Mouse (Mus musculus): Measurements from ENCODE around the gene Gm10061. TPM values are rescaled to one million over a fixed set of nuclear protein-coding genes. Genes with fewer than 3 reads are reported as not detected.
"Not testable (repeated sequence)": the region's sequence is repeated elsewhere in the genome, so short reads cannot be mapped to it uniquely, and the experiment has no call there.

Gene Gm10061
- not detected for total RNA-seq (2021)
- not detected in 2 replicates for polyA plus RNA-seq (2012; rRNA removed)
- long read RNA-seq, result 0 reads

DNA sequence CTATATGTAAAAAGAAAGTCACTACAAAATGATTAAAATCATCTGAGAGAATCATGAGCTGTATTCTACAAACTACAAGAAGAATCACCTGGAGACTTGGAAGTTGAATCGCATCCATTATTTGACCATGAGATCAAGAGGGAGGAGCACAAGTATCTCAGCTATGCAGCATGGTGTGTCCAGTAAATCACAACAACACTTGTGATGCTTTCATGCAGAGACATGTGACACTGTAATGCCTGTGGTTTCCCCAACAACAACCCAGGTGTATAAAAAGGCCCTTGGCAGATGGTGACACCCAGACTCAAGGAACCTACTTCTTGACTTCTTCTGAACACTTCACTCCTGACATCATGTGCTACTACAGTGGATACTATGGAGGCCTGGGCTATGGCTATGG lies at the start of gene Gm10061:
Gm10061 (plus strand) TSS at position 301 of the 400 bp plus-strand sequence.
- intact Hi-C loops (cut with DNase I), result no loop called here
- H3K36me3 ChIP-seq (ENCODE audit: control insufficient read depth, insufficient read depth, low read length), result no peaks in the 10 kb centered on the region
- TF ChIP-seq POLR2A (IDR thresholded peaks at IDR 0.05; ENCODE audit: insufficient read depth, low read depth, low read length) (no peak), EP300 (IDR thresholded peaks at IDR 0.05; ENCODE audit: insufficient read depth, low read depth, low read length) (no peak), CTCF (IDR thresholded peaks at IDR 0.05) (no peak)
- whole genome bisulfite sequencing, result 100% methylated on average over 1 of the region's 1 CpGs
- H3K4me1 ChIP-seq (ENCODE audit: control insufficient read depth, insufficient read depth, low read length), result no peaks in the 10 kb centered on the region
- H3K79me2 ChIP-seq (replicated peaks; ENCODE audit: control insufficient read depth, insufficient read depth, low read length), result no peaks in the 10 kb centered on the region
- H3K9ac ChIP-seq (ENCODE audit: low read depth, low read length), result no peak within 1 kb of the TSS
- no peak for DNase-seq
- H3K27me3 ChIP-seq (ENCODE audit: control insufficient read depth, insufficient read depth, low read length), result no peaks in the 10 kb centered on the region
- H3K4me3 ChIP-seq, result no peak within 1 kb of the TSS
- H3K27ac ChIP-seq, result no peak within 1 kb of the TSS

DNA sequence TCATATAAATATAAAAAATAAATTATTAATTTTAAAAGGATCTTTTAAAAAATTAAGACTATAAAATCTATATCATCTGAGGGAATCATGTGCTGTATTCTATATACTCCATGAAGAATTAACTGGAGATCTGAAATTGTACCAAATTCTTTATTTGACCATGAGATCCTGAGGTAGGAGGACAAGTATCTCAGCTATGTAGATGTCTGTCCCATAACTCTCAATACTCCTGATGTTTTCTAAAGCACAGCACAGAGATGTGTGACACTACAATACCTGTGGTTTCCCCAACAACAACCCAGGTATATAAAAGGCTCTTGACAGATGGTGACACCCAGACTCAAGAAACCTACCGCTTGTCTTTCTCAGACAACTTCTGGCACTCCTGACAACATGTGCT lies 10.3 kb upstream of the Gm10061 start, which contains the start of gene Gm6358:
Gm6358 (plus strand) TSS at position 301 of the 400 bp plus-strand sequence.
- H3K9ac ChIP-seq (ENCODE audit: low read depth, low read length), result no peak within 1 kb of the TSS
- intact Hi-C loops (cut with DNase I), result no loop called here
- H3K4me3 ChIP-seq, result no peak within 1 kb of the TSS
- WGBS, result 87% methylated on average over 1 of the region's 1 CpGs
- no peak for TF ChIP-seq EP300 (IDR thresholded peaks at IDR 0.05; ENCODE audit: insufficient read depth, low read depth, low read length)
- no peak for TF ChIP-seq CTCF (IDR thresholded peaks at IDR 0.05)
- no peak for DNase-seq
- no peak within 1 kb of the TSS for H3K27ac ChIP-seq
- H3K27me3 ChIP-seq (ENCODE audit: control insufficient read depth, insufficient read depth, low read length), result no peaks in the 10 kb centered on the region
- H3K79me2 ChIP-seq (replicated peaks; ENCODE audit: control insufficient read depth, insufficient read depth, low read length), result no peaks in the 10 kb centered on the region
- no peaks in the 10 kb centered on the region for H3K4me1 ChIP-seq (ENCODE audit: control insufficient read depth, insufficient read depth, low read length)
- H3K36me3 ChIP-seq (ENCODE audit: control insufficient read depth, insufficient read depth, low read length), result no peaks in the 10 kb centered on the region

DNA sequence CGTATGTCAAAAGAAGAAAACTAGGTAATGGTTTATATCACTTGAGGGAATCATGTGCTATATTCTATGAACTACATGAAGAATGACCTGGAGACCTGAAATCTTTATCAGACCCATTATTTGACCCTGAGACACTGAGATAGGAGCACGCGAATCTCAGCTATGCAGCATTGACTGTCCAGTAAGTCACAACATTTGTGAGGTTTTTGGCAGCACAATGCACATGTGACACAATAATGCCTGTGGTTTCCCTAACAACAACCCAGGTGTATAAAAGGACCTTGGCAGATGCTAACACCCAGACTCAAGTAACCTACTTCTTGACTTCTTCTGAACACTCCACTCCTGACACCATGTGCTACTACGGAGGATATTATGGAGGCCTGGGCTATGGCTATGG lies 6.8 kb downstream of the Gm10061 start, which contains the start of gene Gm9789:
Gm9789 (plus strand) TSS at position 301 of the 400 bp plus-strand sequence.
- WGBS, result 70% methylated on average over 4 of the region's 4 CpGs
- intact Hi-C loops (cut with DNase I), result no loop called here
- Histone ChIP-seq H3K4me1 (ENCODE audit: control insufficient read depth, insufficient read depth, low read length) (no peaks in the 10 kb centered on the region), H3K27me3 (ENCODE audit: control insufficient read depth, insufficient read depth, low read length) (no peaks in the 10 kb centered on the region), H3K4me3 (no peak within 1 kb of the TSS), H3K9ac (ENCODE audit: low read depth, low read length) (no peak within 1 kb of the TSS), H3K27ac (no peak within 1 kb of the TSS), H3K36me3 (ENCODE audit: control insufficient read depth, insufficient read depth, low read length) (no peaks in the 10 kb centered on the region), H3K79me2 (replicated peaks; ENCODE audit: control insufficient read depth, insufficient read depth, low read length) (no peaks in the 10 kb centered on the region)
- no peak for DNase-seq
- TF ChIP-seq CTCF (IDR thresholded peaks at IDR 0.05) (no peak), EP300 (IDR thresholded peaks at IDR 0.05; ENCODE audit: insufficient read depth, low read depth, low read length) (no peak), POLR2A (IDR thresholded peaks at IDR 0.05; ENCODE audit: insufficient read depth, low read depth, low read length) (no peak)

DNA sequence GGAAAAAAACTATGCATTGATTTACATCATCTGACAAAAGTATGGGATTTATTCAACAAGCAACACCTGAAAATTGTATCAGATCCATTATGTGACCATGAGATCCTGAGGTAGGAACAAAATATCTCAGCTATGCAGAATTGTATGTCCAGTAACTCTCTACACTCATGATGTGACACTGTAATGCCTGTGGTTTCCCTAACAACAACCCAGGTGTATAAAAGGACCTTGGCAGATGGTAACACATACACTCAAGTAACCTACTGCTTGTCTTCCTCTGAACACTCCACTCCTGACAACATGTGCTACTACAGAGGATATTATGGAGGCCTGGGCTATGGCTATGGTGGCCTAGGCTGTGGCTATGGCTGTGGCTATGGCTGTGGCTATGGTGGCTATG lies 18.3 kb downstream of the Gm10061 start, which contains the start of gene Gm7735:
Gm7735 (plus strand) TSS at position 301 of the 400 bp plus-strand sequence.
- H3K4me3 ChIP-seq; intact Hi-C loops (cut with DNase I); DNase-seq; H3K36me3 ChIP-seq (ENCODE audit: control insufficient read depth, insufficient read depth, low read length); H3K27ac ChIP-seq; H3K9ac ChIP-seq (ENCODE audit: low read depth, low read length); H3K27me3 ChIP-seq (ENCODE audit: control insufficient read depth, insufficient read depth, low read length); H3K79me2 ChIP-seq (replicated peaks; ENCODE audit: control insufficient read depth, insufficient read depth, low read length); H3K4me1 ChIP-seq (ENCODE audit: control insufficient read depth, insufficient read depth, low read length): not testable (repeated sequence)

DNA sequence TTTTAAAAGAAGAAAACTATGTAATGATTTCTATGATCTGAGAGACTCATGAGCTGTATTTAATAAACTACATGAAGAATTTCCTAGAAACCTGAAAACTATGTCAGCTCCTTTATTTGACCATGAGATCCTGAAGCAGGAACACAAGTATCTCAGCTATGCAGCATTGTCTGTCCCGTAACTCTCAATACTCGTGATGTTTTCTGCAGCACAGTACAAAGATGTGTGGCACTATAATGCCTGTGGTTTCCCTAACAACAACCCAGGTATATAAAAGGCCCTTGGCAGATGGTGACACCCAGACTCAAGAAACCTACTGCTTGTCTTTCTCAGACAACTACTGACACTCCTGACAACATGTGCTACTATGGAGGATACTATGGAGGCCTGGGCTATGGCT lies 23.5 kb downstream of the Gm10061 start, which contains the start of gene 1110057P08Rik:
1110057P08Rik (plus strand) TSS at position 301 of the 400 bp plus-strand sequence.
- H3K4me3 ChIP-seq, result no peak within 1 kb of the TSS
- no peaks in the 10 kb centered on the region for H3K27me3 ChIP-seq (ENCODE audit: control insufficient read depth, insufficient read depth, low read length)
- no peaks in the 10 kb centered on the region for H3K4me1 ChIP-seq (ENCODE audit: control insufficient read depth, insufficient read depth, low read length)
- no peaks in the 10 kb centered on the region for H3K36me3 ChIP-seq (ENCODE audit: control insufficient read depth, insufficient read depth, low read length)
- intact Hi-C loops (cut with DNase I), result no loop called here
- WGBS, result 62% methylated on average over 2 of the region's 2 CpGs
- H3K79me2 ChIP-seq (replicated peaks; ENCODE audit: control insufficient read depth, insufficient read depth, low read length), result no peaks in the 10 kb centered on the region
- H3K9ac ChIP-seq (ENCODE audit: low read depth, low read length), result no peak within 1 kb of the TSS
- TF ChIP-seq CTCF (IDR thresholded peaks at IDR 0.05) (no peak), POLR2A (IDR thresholded peaks at IDR 0.05; ENCODE audit: insufficient read depth, low read depth, low read length) (no peak), EP300 (IDR thresholded peaks at IDR 0.05; ENCODE audit: insufficient read depth, low read depth, low read length) (no peak)
- no peak for DNase-seq
- H3K27ac ChIP-seq, result no peak within 1 kb of the TSS

DNA sequence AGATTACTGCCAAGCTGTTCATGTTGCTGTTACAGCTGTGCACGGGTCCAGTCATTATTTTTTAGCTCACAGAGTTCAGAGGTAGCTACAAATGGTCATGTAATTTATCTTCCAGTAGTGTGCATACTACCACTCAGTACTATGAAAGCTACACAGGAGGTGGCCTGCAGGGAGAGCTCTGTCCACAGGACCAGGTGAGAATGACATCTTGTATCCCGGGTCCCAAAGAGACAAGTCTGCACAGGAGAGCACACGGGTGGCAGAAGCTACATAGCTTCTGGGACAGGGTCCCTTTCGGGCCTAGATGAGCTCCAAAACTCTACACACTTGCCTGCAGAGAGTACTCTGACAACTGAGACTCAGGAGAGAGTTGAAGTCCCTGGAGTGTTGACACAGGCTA lies 37.7 kb downstream of the Gm10061 start:
- 65% methylated on average over 4 of the region's 4 CpGs for WGBS
- no peak for TF ChIP-seq EP300 (IDR thresholded peaks at IDR 0.05; ENCODE audit: insufficient read depth, low read depth, low read length)
- no peak for TF ChIP-seq POLR2A (IDR thresholded peaks at IDR 0.05; ENCODE audit: insufficient read depth, low read depth, low read length)
- TF ChIP-seq CTCF (IDR thresholded peaks at IDR 0.05), result no peak
- Histone ChIP-seq H3K4me1 (ENCODE audit: control insufficient read depth, insufficient read depth, low read length) (no peaks in the 10 kb centered on the region), H3K9ac (ENCODE audit: low read depth, low read length) (no peak overlapping the region), H3K36me3 (ENCODE audit: control insufficient read depth, insufficient read depth, low read length) (no peaks in the 10 kb centered on the region), H3K4me3 (no peak overlapping the region), H3K27ac (no peak overlapping the region), H3K27me3 (ENCODE audit: control insufficient read depth, insufficient read depth, low read length) (no peaks in the 10 kb centered on the region), H3K79me2 (replicated peaks; ENCODE audit: control insufficient read depth, insufficient read depth, low read length) (no peaks in the 10 kb centered on the region)
- DNase-seq, result no peak
- intact Hi-C loops (cut with DNase I), result no loop called here

Other genes with a start within 250 kb of the Gm10061 start
- gene Krtap19-9b, start 218.8 kb upstream of the Gm10061 start, total RNA-seq (2021), result not detected
- not detected in 2 replicates for gene Krtap19-9b, start 218.8 kb upstream of the Gm10061 start, polyA plus RNA-seq (2012; rRNA removed)
- gene Krtap16-3, start 188.2 kb upstream of the Gm10061 start, total RNA-seq (2021), result not detected
- not detected in 2 replicates for gene Krtap16-3, start 188.2 kb upstream of the Gm10061 start, polyA plus RNA-seq (2012; rRNA removed)
- gene Krtap22-2, start 140.3 kb upstream of the Gm10061 start, total RNA-seq (2021), result not detected
- gene Krtap22-2, start 140.3 kb upstream of the Gm10061 start, polyA plus RNA-seq (2012; rRNA removed), result not detected in 2 replicates
- gene Gm10229, start 135.8 kb upstream of the Gm10061 start, total RNA-seq (2021), result not detected
- gene Gm10229, start 135.8 kb upstream of the Gm10061 start, polyA plus RNA-seq (2012; rRNA removed), result not detected in 2 replicates
- not detected for gene Krtap6-1, start 119.4 kb upstream of the Gm10061 start, total RNA-seq (2021)
- gene Krtap6-1, start 119.4 kb upstream of the Gm10061 start, polyA plus RNA-seq (2012; rRNA removed), result not detected in 2 replicates
- not detected for gene Gm10228, start 109.6 kb upstream of the Gm10061 start, total RNA-seq (2021)
- not detected in 2 replicates for gene Gm10228, start 109.6 kb upstream of the Gm10061 start, polyA plus RNA-seq (2012; rRNA removed)
- gene Krtap6-5, start 103.2 kb upstream of the Gm10061 start, total RNA-seq (2021), result not detected
- not detected in 2 replicates for gene Krtap6-5, start 103.2 kb upstream of the Gm10061 start, polyA plus RNA-seq (2012; rRNA removed)
- gene 1110025L11Rik, start 87.1 kb upstream of the Gm10061 start, total RNA-seq (2021), result not detected
- not detected in 2 replicates for gene 1110025L11Rik, start 87.1 kb upstream of the Gm10061 start, polyA plus RNA-seq (2012; rRNA removed)
- gene Krtap6-3, start 67.1 kb upstream of the Gm10061 start, total RNA-seq (2021), result not detected
- gene Krtap6-3, start 67.1 kb upstream of the Gm10061 start, polyA plus RNA-seq (2012; rRNA removed), result not detected in 2 replicates
- gene Gm6358, start 10.2 kb upstream of the Gm10061 start, total RNA-seq (2021), result not detected
- gene Gm6358, start 10.2 kb upstream of the Gm10061 start, polyA plus RNA-seq (2012; rRNA removed), result not detected in 2 replicates
- not detected for gene Gm9789, start 6.9 kb downstream of the Gm10061 start, total RNA-seq (2021)
- gene Gm9789, start 6.9 kb downstream of the Gm10061 start, polyA plus RNA-seq (2012; rRNA removed), result not detected in 2 replicates
- not detected for gene Gm7735, start 18.4 kb downstream of the Gm10061 start, total RNA-seq (2021)
- not detected in 2 replicates for gene Gm7735, start 18.4 kb downstream of the Gm10061 start, polyA plus RNA-seq (2012; rRNA removed)
- not detected for gene 1110057P08Rik, start 23.6 kb downstream of the Gm10061 start, total RNA-seq (2021)
- gene 1110057P08Rik, start 23.6 kb downstream of the Gm10061 start, polyA plus RNA-seq (2012; rRNA removed), result not detected in 2 replicates
- not detected for gene Krtap20-2, start 54.8 kb downstream of the Gm10061 start, total RNA-seq (2021)
- not detected in 2 replicates for gene Krtap20-2, start 54.8 kb downstream of the Gm10061 start, polyA plus RNA-seq (2012; rRNA removed)